Mouse (Mus musculus) fat pad, adult 2 months (tissue): ENCODE results near the gene Prkcz.

ENCODE experiments used
- DNase-seq: peaks from one replicate; pipeline ENCODE4 v3.0.0-alpha.2; 2011; ENCODE audit warnings: low read depth, low spot score; ENCODE audit errors: extremely low read depth

Prkcz gene

GRCm38 (mm10) chr4:155315031-155315430, 46.1 kb downstream of the Prkcz start:
- no peak for DNase-seq

- DNase-seq: no peak
Observed at GRCm38 (mm10) chr4:155308679-155309078, 52.5 kb downstream of the Prkcz start.

- no peak for DNase-seq
Observed at GRCm38 (mm10) chr4:155308068-155308467, 53.1 kb downstream of the Prkcz start.

DNA sequence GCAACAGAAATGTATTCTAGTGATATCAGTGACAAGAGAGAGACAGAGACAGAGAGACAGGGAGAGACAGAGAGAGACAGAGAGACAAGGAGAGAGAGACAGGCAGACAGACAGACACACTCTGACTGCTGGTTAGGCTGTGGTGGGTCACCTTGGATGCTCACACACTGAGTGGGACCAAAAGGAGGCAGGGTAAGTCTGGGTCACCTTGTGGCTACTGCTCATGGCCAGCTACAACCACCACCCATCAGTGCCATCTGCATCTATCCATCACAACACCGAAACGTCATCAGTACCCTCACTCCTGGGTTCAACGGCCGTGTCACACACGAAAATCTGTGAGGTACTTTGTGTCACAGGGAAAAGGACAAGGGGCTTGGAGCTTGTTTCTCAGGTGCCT, 53.6 kb downstream of the Prkcz start:
- DNase-seq: no peak

- DNase-seq: no peak
Observed at GRCm38 (mm10) chr4:155306356-155307242, 54.6 kb downstream of the Prkcz start.

GRCm38 (mm10) chr4:155305531-155306031, 55.6 kb downstream of the Prkcz start:
- no peak for DNase-seq

- DNase-seq: no peak
Observed at GRCm38 (mm10) chr4:155304508-155305096, 56.6 kb downstream of the Prkcz start.

- DNase-seq: no peak
Observed at GRCm38 (mm10) chr4:155301965-155302364, 59.2 kb downstream of the Prkcz start.

DNA sequence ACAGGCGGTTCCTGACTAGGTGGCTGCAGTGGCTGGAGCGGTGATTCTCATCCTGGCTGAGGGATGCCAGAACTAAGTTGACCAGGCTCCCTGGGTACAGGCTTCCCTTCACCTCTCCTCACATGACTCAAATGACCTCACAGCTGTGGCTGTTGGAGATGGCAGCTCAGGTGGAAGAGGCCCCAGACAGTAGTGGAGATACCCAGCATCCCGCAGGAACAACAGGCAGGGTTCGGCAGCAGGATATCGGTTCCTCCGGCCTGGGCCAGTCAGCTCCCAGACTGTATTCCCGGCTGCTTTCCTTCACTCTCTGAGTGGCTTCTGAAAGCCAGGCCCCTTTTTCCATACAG, 60.1 kb downstream of the Prkcz start:
- no peak for DNase-seq

- no peak for DNase-seq
Observed at GRCm38 (mm10) chr4:155300421-155301097, 60.6 kb downstream of the Prkcz start.

GRCm38 (mm10) chr4:155298826-155299225, 62.3 kb downstream of the Prkcz start:
- DNase-seq: no peak

- no peak for DNase-seq
Observed at GRCm38 (mm10) chr4:155297057-155297456, 64.1 kb downstream of the Prkcz start.

- no peak for DNase-seq
Observed at GRCm38 (mm10) chr4:155295996-155296395, 65.2 kb downstream of the Prkcz start.

DNA sequence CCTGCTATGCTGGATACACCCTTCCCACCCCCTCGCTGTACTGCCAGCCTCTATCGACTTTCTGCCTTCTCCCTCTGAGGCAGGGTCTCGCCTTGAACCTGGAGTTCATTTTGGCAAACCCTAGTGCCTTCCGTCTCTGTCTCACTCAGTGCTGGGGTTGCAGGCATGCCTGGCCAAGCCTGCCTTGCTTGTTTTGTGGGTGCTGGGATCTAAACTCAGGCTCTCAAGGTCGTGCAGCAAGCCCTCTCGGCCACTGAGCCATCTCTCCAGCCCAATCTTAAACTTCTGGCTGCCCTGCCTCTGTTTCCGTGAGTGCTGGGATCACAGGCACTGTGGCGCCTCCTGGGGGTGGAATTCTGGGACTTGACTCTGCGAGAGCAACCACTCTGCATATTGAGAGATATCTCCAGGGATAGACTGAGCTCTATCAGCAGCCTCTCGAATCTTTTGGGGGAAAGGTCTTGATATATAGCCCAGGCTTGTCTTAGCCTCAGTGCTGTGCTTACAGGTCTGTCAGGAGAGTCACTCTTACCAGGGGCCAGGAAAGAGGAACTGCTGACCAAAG, 66.1 kb downstream of the Prkcz start:
- no peak for DNase-seq

DNA sequence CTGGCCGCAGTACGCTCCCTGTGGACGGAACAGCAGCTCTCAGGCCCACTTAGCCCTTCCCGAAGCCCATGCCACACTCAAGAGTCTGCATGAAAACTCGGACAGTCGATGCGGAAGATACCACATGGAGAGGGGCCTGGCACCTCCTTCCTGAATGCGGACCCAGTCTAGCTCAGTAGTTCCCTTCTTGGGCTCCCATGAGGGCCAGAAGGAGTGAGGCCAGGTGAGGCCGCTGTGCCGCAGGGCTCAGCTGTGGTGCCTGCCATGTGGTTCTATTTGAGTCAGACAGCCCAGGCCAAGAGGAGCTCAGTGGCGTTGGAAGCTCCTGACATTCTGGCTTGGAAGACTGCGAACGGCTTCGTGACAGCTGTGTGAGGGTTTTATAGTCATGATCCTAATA, 66.8 kb downstream of the Prkcz start:
- DNase-seq: no peak

- no peak for DNase-seq
Observed at GRCm38 (mm10) chr4:155292863-155293262, 68.3 kb downstream of the Prkcz start.

- DNase-seq: no peak
Observed at GRCm38 (mm10) chr4:155290045-155290444, 71.1 kb downstream of the Prkcz start.

GRCm38 (mm10) chr4:155288586-155288985, 72.6 kb downstream of the Prkcz start:
- DNase-seq: no peak

DNA sequence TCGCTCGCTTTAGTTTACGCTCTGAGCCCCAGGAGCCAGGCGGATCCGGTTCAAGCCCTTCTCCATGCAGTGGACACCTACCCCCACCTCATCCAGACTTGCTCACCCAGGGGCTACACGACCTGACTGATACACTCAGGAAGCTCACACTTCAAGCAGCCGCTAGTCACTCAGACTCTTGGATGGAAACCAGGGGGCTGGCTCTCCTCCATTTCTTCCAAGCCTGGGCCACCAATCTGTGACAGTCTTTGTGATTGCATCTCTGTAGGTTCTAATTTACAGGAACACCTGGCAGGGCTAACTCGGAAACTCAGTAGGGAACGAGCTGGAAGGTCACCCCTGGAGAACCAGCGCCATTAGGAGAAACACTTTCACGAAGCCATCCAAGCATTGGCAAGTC, 73.4 kb downstream of the Prkcz start:
- DNase-seq: no peak

DNA sequence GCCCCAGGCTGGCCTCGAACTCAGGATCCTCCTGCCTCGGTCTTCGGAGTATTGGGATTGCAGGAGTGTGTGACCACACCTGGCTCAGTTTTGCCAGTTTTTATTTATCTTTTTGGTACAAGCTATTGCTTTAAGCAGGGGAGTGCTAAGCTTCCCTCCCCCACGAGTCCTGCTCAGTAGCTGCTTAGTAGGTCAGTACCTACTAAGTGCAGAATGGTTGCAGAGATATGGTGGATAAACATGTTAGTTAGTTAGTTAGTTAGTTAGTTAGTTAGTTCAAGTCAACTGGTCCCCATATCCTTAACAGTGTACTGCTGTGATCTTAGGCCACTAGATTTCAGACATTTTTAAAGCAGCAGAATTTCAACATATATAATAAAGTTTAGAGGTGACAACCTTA, 75.1 kb downstream of the Prkcz start:
- DNase-seq: no peak
